Mouse (Mus musculus): ENCODE data around the gene Ntrk3.
A peak's percentile ranks its signal among the peaks of the same experiment; 100 is the strongest.

Ntrk3 gene

DNA sequence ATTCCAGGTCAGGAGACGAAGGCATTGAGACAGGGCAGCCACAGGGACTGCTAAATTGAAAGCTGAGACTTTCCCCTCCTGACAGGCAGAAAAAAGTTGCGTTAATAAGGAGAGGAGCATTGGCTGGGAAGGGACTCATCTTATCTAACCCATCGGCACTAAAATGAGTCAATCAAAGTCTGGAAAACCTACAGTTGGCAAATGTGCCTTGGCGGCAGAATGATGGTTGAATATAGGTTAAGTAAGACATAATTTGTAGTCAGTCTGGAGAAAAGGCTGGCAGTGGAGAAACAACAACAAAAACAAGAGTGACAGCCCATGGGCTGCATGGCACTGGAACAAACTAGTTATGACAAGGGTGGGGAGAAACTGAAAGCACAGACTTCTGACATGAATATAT is 360.9 kb downstream of the Ntrk3 start:
- ATAC-seq (ENCODE audit: low TSS enrichment) = no peak

DNA sequence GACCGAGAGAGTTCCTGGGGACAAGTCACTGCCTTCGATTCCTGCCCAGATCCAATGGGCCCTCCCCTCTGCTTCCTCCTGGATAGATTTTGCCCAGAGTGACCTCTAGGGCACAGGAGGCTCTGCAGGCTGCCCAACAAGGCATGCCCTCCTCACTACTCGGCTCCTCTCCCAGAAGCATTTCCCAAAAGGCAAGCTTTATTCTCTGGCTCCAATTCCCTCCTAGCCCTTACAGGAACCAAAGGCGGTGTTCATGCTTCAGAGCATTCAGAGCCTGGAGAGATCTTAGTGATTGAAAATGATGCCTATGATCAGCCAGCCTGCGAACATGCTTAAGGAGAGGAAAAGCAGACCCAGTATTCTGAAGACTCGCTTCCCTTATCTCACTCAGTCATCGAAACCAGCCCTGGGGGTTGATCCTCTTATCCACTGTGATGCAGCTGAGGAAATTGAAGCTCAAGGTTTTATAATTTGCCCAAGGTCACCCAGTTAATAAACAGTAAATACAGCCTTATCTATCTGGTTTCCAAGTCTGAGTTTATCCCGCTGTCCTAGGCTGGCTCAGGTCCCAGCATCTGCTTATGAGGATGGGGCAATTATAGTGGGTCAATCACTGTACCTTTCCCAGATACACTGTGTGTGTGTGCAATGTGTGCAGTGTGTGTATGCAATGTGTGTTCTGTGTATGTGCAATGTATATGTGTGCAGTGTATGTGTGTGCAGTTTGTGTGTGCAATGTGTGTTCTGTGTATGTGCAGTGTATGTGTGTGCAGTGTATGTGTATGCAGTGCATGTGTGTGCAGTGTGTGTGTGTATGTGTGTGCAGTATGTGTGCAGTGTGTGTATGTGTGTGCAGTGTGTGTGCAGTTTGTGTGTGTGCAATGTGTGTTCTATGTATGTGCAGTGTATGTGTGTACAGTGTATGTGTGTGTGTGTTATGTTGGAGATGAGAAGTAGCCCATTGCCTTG is 376.2 kb downstream of the Ntrk3 start:
- no peak for ATAC-seq (ENCODE audit: low TSS enrichment)

GRCm38 (mm10) chr7:78347464-78347863 is 390.3 kb downstream of the Ntrk3 start:
- ATAC-seq (ENCODE audit: low TSS enrichment) = peak; percentile 56

DNA sequence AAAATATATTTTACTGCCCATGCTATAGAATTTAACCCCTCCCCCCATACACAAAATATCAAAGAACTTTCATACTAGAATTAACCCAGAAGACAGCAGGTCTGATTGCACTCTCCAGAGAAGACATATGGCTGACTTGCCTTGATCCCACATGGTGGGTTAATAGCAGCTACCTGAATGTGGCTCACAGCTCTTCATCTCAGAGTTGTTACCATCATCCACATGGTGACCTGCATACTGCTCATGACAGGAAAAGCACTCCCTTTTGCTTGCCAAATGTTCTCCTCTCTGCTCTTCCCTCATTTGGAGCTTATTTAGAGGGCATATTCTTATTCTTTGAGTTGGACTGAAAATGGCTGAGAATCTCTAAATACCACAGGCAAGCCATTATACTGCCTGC is 404.4 kb downstream of the Ntrk3 start:
- ATAC-seq (ENCODE audit: low TSS enrichment) = no peak

GRCm38 (mm10) chr7:78328301-78328700 is 409.5 kb downstream of the Ntrk3 start:
- peak; percentile 97 for ATAC-seq (ENCODE audit: low TSS enrichment)

DNA sequence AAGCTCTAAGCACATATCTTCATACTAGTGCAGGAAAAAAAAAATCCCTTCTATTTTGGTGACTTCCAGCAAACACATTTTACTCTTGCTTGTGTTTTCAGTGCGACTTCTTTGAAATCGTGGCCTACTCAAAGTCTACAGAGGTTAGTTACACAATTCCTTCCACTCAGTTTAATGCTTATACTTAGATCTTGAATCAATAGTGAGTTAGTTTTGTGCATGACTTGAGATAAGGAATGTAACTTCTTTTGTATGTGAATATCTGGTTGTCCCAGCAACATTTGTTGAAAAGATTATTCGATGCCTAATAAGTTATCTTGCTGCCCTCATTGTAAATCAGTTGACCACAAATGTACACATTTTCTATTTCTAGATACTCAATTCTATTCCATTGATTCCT is 411.6 kb downstream of the Ntrk3 start:
- no peak for ATAC-seq (ENCODE audit: low TSS enrichment)

DNA sequence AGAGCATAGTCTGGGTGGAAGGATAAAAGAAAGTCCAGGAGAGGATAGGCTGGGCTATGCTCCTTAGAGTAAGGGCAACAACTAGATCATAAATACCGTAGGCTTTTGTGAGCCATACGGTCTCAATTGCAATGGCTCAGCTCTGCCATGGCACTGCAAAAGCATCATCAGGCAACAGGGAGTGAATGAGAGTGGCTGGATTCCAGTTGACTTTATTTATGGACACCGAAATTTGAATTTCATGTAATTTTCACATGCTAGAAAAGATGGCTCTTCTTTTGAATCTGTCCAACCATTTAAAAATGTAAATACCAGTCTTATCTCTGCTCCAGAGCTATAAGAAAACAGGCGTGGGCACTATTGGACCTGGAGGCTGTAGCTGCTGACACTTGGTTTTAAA is 419.2 kb downstream of the Ntrk3 start:
- ATAC-seq (ENCODE audit: low TSS enrichment) = peak; percentile 80

GRCm38 (mm10) chr7:78305770-78306169 is 432.0 kb downstream of the Ntrk3 start:
- peak; percentile 98 for ATAC-seq (ENCODE audit: low TSS enrichment)

DNA sequence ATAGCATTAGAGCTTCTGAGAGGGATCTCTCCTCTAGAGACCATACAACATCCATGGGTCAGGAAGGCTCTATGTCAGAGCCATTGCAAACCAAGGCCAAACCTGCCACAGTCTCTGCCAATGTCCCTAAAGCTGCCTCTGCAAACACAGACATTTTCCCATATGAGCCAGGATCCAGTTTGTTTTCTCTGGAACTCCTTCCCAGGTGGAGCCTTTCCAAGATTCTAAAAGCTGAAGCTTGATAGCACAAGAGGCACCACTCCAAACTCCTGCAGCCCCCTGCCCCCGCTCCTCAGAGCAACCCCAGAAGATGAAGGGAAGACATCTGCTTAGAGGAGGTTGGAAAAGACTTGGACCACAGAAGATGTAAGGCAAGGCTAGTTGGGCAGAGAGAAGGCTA is 432.8 kb downstream of the Ntrk3 start:
- ATAC-seq (ENCODE audit: low TSS enrichment) = 0 out of 2 replicates have a peak, but pooled peaks have one; percentile 16

- peak; percentile 87 for ATAC-seq (ENCODE audit: low TSS enrichment)
Observed at GRCm38 (mm10) chr7:78297290-78297689, 440.5 kb downstream of the Ntrk3 start.

- no peak for ATAC-seq (ENCODE audit: low TSS enrichment)
Observed at GRCm38 (mm10) chr7:78294322-78294721, 443.5 kb downstream of the Ntrk3 start.

GRCm38 (mm10) chr7:78290186-78290585 is 447.6 kb downstream of the Ntrk3 start:
- no peak for ATAC-seq (ENCODE audit: low TSS enrichment)

- no peak for ATAC-seq (ENCODE audit: low TSS enrichment)
Observed at GRCm38 (mm10) chr7:78286516-78287238, 451.1 kb downstream of the Ntrk3 start.

- no peak for ATAC-seq (ENCODE audit: low TSS enrichment)
Observed at GRCm38 (mm10) chr7:78269506-78270250, 468.1 kb downstream of the Ntrk3 start.

DNA sequence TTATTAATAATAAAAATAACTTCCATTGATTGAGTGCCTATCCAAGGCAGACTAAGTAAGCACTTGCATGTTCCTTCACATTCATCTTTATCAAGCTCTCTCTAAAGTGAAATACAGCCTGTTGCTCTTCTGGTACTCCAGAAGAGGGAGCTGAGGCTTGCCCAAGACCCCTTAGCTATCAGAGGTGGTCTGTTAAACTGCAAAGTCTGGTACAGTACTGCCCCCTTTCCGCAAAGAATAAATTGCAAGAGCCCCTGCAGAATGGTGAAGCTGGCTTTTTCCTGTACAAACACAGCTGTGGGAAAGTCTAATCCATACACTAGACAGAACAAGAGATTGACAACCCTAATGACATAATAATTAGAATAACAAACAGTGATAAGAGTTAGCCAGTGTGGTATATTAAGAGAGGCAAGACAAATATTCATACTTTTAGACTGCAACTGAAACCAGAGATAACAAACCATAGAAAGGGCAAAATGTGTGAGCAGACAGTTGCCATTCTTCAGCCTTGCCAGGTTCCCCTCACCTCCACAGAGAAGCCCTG is 470.3 kb downstream of the Ntrk3 start:
- no peak for ATAC-seq (ENCODE audit: low TSS enrichment)

DNA sequence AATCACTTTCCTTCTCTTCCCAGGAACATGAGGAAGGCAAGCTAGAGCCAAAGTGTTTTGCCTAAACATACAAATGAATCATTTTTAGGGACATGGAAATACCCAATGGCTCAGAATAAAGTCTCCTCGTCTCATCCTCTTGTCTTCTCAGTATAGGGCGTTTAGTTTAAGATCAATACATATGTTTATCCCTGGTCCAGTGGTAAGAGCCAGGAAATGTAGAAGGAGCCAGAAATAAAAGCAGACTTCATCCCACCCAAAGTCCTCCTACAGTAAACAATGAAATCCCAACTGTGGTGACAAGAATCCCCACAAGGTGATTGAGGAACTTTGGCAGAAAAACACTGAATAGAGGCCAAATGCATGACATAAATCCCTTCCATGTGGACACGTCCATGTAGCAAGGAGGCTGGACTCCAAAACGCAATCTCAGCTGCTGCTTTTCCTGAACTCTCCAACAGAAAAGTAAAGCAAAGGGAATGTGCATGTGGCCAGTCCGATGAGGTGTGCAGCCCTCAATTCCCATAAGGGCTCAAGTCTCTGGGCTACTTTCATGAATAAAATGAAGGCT is 473.3 kb downstream of the Ntrk3 start:
- peak; percentile 36; the same call in 1 of the 2 replicates for ATAC-seq (ENCODE audit: low TSS enrichment)

GRCm38 (mm10) chr7:78261420-78262125 is 476.2 kb downstream of the Ntrk3 start:
- no peak for ATAC-seq (ENCODE audit: low TSS enrichment)

- ATAC-seq (ENCODE audit: low TSS enrichment) = no peak
Observed at GRCm38 (mm10) chr7:78258151-78258550, 479.7 kb downstream of the Ntrk3 start.

GRCm38 (mm10) chr7:78253777-78254385 is 483.9 kb downstream of the Ntrk3 start:
- ATAC-seq (ENCODE audit: low TSS enrichment) = no peak

DNA sequence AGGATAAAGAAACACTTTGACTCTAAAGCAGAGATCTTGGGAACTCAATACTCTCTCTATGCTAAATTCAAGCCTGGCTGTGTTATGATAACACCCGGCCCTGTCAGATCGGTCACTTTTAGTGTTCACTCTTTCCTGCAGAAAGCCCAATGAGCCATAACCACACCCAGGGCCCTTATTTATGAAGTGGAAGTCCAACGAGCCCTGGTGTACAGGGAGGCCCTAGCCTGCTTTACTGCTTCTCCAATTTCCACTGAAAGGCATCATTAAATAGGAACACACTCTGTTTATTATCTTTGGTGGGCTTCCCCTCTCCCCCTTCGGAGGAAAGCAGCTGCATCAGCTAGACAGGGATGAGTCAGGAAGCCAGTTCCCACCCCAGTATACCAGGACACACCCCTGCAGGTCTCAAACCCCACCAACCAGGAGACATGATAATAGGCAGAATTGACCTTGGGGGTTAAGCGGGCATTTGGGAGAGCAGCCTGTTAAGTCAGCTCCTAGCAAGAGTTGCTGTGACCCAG is 489.6 kb downstream of the Ntrk3 start:
- ATAC-seq (ENCODE audit: low TSS enrichment) = no peak
